Mouse (Mus musculus) stomach, postnatal 0 days (tissue): ENCODE data around the gene Lingo2.

Source experiments
- CTCF ChIP-seq: IDR thresholded peaks from 2 replicates; pipeline ENCODE4 v1.5.1; 2016; ENCODE audit warnings: antibody characterized with exemption, low read depth, mild to moderate bottlenecking, moderate library complexity
- EP300 ChIP-seq: optimal IDR thresholded peaks from 2 replicates; pipeline ENCODE3; 2016; ENCODE audit warnings: antibody characterized with exemption

GRCm38 (mm10) chr4:36325603-36326002 is 625.9 kb downstream of the Lingo2 start:
- TF ChIP-seq CTCF (no peak), EP300 (no peak)
